Mouse (Mus musculus) ES-E14 (cell line): ENCODE data around the gene Srsf3.

Source experiments
- CHD2 ChIP-seq: IDR thresholded peaks from 2 replicates; pipeline ENCODE4 v1.6.1; 2014; ENCODE audit warnings: mild to moderate bottlenecking, low read depth, low read length, inconsistent platforms
- HCFC1 ChIP-seq: IDR thresholded peaks from 2 replicates; pipeline ENCODE4 v1.6.1; 2012; ENCODE audit warnings: low read length, inconsistent platforms, borderline replicate concordance; ENCODE audit not compliant: insufficient read depth
- ZC3H11A ChIP-seq: IDR thresholded peaks from 2 replicates; pipeline ENCODE4 v1.6.1; 2012; ENCODE audit warnings: low read depth, mild to moderate bottlenecking, inconsistent platforms, low read length, borderline replicate concordance
- ZNF384 ChIP-seq: IDR thresholded peaks from 2 replicates; pipeline ENCODE4 v1.6.1; 2012; ENCODE audit warnings: low read depth, low read length, inconsistent platforms

- TF ChIP-seq ZNF384 = peak; percentile 95
- TF ChIP-seq HCFC1 = no peak
- TF ChIP-seq ZC3H11A = no peak
- no peak for TF ChIP-seq CHD2
Observed at GRCm38 (mm10) chr17:29046863-29047262, 14.4 kb downstream of the Srsf3 start.
